Mouse (Mus musculus) forebrain, embryonic 13.5 days (tissue): ENCODE data around the gene 4933424G06Rik. TPM values are rescaled to one million over a fixed set of nuclear protein-coding genes. Genes with fewer than 3 reads are reported as not detected.

ENCODE experiments used
- microRNA-seq: library from miRNA; unstranded; fragments of <30 nt; microRNA quantifications from one replicate; pipeline ENCODE4, GENCODE M21; 2016
- polyA plus RNA-seq: library from polyadenylated mRNA; unstranded; fragments of >200 nt; fragmentation: Nextera tagmentation; extraction: Ambion mirVana; gene quantifications from 2 replicates; pipeline ENCODE4 v1.2.1, GENCODE M21; 2015

4933424G06Rik gene
- polyA plus RNA-seq, 1 experiment from 2014 or later, result not detected

Small RNA genes within 50 kb of the gene (microRNA-seq; reads per million reads assigned to microRNA genes)
- not detected for gene Gm24133

Other genes with a start within 250 kb of the 4933424G06Rik start
- gene Cnnm4, start 238.5 kb upstream of the 4933424G06Rik start, polyA plus RNA-seq, result 10.0 and 10.2 TPM in 2 replicates
- 5.3 and 5.7 TPM in 2 replicates for gene Cnnm3, start 198.3 kb upstream of the 4933424G06Rik start, polyA plus RNA-seq
- gene Ankrd23, start 173.3 kb upstream of the 4933424G06Rik start, polyA plus RNA-seq, result 11.3 and 12.3 TPM in 2 replicates
- 0.30 and 0.44 TPM in 2 replicates for gene Gm42417, start 170.7 kb upstream of the 4933424G06Rik start, polyA plus RNA-seq
- gene Ankrd39, start 162.7 kb upstream of the 4933424G06Rik start, polyA plus RNA-seq, result 16.9 and 18.0 TPM in 2 replicates
- 27.3 and 30.7 TPM in 2 replicates for gene Sema4c, start 151.8 kb upstream of the 4933424G06Rik start, polyA plus RNA-seq
- gene Fam178b, start 27.0 kb upstream of the 4933424G06Rik start, polyA plus RNA-seq, result 0.34 and 0.45 TPM in 2 replicates
- 555 and 572 TPM in 2 replicates for gene Cox5b, start 18.7 kb upstream of the 4933424G06Rik start, polyA plus RNA-seq
- gene Actr1b, start 4.3 kb downstream of the 4933424G06Rik start, polyA plus RNA-seq, result 88.0 and 95.6 TPM in 2 replicates
- gene Zap70, start 51.6 kb downstream of the 4933424G06Rik start, polyA plus RNA-seq, result 0.71 and 1.1 TPM in 2 replicates
- gene Tmem131, start 233.5 kb downstream of the 4933424G06Rik start, polyA plus RNA-seq, result 12.0 and 12.6 TPM in 2 replicates